Mouse (Mus musculus) erythroblast, embryonic 14.5 days (primary cell): ENCODE measurements at regions not wholly inside any gene's neighbourhood (a gene's known extent, or its start where the extent isn't known, plus 50 kb on each side); places are given as distances from the start of the nearest gene placed in this dataset.

Experiments
- GATA1 ChIP-seq: IDR thresholded peaks from 2 replicates; pipeline ENCODE4 v1.6.1; 2012; ENCODE audit warnings: low read length, inconsistent platforms, mixed read lengths
- TAL1 ChIP-seq: IDR thresholded peaks from 3 replicates; pipeline ENCODE4 v1.6.1; 2012; ENCODE audit warnings: low read length, inconsistent platforms, mixed read lengths

- TF ChIP-seq GATA1 (no peak), TAL1 (no peak)
Observed at GRCm38 (mm10) chr12:25400326-25400725, 303.4 kb upstream of the Id2 start.
